Mouse (Mus musculus): ENCODE results near the gene Krt7. TPM values are rescaled to one million over a fixed set of nuclear protein-coding genes. Genes with fewer than 3 reads are reported as not detected.

Krt7 gene
- polyA plus RNA-seq, 1 experiment: not detected

GRCm38 (mm10) chr15:101447444-101447843 lies 36.6 kb downstream of the Krt7 start, which contains the start of gene Krt88:
Gene Krt88 (plus strand): TSS chr15:101447744.
- no peak within 1 kb of the TSS for H3K27ac ChIP-seq (replicated peaks; ENCODE audit: low read depth, low read length)
- no peak within 1 kb of the TSS for H3K4me3 ChIP-seq (ENCODE audit: insufficient read depth, low read depth, low read length)
- H3K4me1 ChIP-seq (ENCODE audit: control insufficient read depth, insufficient read depth, insufficient read length, low read length): no peaks in the 10 kb centered on the region

GRCm38 (mm10) chr15:101453093-101453736 lies 42.4 kb downstream of the Krt7 start:
- Histone ChIP-seq H3K27ac (replicated peaks; ENCODE audit: low read depth, low read length) (no peak overlapping the region), H3K4me3 (ENCODE audit: insufficient read depth, low read depth, low read length) (no peak overlapping the region), H3K4me1 (ENCODE audit: control insufficient read depth, insufficient read depth, insufficient read length, low read length) (no peaks in the 10 kb centered on the region)

GRCm38 (mm10) chr15:101454774-101455173 lies 43.9 kb downstream of the Krt7 start:
- no peaks in the 10 kb centered on the region for H3K4me1 ChIP-seq (ENCODE audit: control insufficient read depth, insufficient read depth, insufficient read length, low read length)
- no peak overlapping the region for H3K27ac ChIP-seq (replicated peaks; ENCODE audit: low read depth, low read length)
- no peak overlapping the region for H3K4me3 ChIP-seq (ENCODE audit: insufficient read depth, low read depth, low read length)

DNA sequence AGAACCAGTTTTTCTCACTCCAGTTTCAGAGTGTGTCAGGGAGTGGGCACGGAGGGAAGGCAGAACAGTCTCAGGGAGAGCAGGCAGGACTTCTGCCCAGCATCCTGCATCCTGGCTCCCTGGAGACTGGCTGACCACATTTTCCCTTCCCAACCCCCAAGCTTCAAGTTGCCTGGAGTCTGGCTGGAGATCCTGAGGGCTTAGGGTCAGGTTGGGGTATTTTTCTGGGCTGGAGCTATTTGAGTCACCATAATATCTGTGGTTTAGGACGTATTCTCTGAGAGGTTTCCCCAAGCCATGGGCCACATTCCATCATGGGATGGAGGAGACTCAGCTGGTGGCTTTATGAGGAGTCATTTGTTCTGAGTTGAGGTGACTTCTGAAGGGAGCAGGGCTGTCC lies 44.4 kb downstream of the Krt7 start:
- no peak overlapping the region for H3K27ac ChIP-seq (replicated peaks; ENCODE audit: low read depth, low read length)
- no peak overlapping the region for H3K4me3 ChIP-seq (ENCODE audit: insufficient read depth, low read depth, low read length)
- no peaks in the 10 kb centered on the region for H3K4me1 ChIP-seq (ENCODE audit: control insufficient read depth, insufficient read depth, insufficient read length, low read length)

DNA sequence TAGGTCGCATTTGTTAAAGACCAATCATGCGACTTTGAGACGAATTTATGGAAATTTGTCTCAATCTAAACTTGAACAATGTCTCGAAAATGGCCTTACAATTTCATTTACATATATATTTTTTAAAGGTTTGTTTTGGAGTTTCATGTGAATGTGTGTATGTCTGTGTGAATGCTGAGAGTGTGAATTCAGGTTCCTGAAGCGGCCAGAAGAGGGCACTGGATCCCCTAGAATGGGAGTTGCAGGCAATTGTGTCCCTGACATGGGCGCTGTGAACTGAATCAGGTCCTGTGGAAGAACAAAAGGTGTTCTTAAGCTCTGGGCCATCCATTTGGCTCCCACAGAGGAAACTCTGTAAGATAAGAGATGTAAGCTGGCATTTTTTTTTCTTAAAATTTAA lies 45.0 kb downstream of the Krt7 start:
- Histone ChIP-seq H3K27ac (replicated peaks; ENCODE audit: low read depth, low read length) (no peak overlapping the region), H3K4me3 (ENCODE audit: insufficient read depth, low read depth, low read length) (no peak overlapping the region)

GRCm38 (mm10) chr15:101458361-101458930 lies 47.6 kb downstream of the Krt7 start:
- no peak overlapping the region for H3K27ac ChIP-seq (replicated peaks; ENCODE audit: low read depth, low read length)
- no peaks in the 10 kb centered on the region for H3K4me1 ChIP-seq (ENCODE audit: control insufficient read depth, insufficient read depth, insufficient read length, low read length)
- H3K4me3 ChIP-seq (ENCODE audit: insufficient read depth, low read depth, low read length): no peak overlapping the region

More for the DNA sequence above, 45.0 kb downstream of the Krt7 start:
- H3K4me1 ChIP-seq (ENCODE audit: control insufficient read depth, insufficient read depth, insufficient read length, low read length): no peaks in the 10 kb centered on the region

- Histone ChIP-seq H3K27ac (replicated peaks; ENCODE audit: low read depth, low read length) (no peak overlapping the region), H3K4me3 (ENCODE audit: insufficient read depth, low read depth, low read length) (no peak overlapping the region), H3K4me1 (ENCODE audit: control insufficient read depth, insufficient read depth, insufficient read length, low read length) (no peaks in the 10 kb centered on the region)
Observed at GRCm38 (mm10) chr15:101459283-101459682, 48.4 kb downstream of the Krt7 start.

DNA sequence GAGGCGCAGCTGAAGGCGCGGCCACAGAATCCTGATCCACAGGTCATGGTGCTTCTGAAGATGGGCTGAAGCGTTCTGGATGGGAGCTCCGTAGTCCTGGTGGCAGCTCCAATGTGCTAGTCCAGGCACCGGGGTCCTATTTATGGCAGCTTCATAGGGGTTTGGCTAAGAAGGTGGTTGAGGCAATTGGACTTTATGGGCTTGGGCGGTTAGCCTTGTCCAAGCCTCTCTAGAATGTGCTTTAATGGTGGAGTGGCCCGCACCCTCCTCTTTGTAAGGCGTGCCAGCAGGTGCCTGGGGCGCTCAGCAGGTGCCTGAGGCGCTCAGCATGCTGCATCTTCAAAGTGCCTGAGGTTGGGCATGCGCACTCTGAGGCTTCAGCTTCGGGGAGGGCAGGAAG lies 52.8 kb downstream of the Krt7 start, which contains the start of gene Krt81:
Gene Krt81, minus strand, starts transcription at position 101 of the 400 bp plus-strand sequence.
- Histone ChIP-seq H3K4me3 (ENCODE audit: insufficient read depth, low read depth, low read length) (no peak within 1 kb of the TSS), H3K27ac (replicated peaks; ENCODE audit: low read depth, low read length) (no peak within 1 kb of the TSS), H3K4me1 (ENCODE audit: control insufficient read depth, insufficient read depth, insufficient read length, low read length) (no peaks in the 10 kb centered on the region)

- no peak overlapping the region for H3K27ac ChIP-seq (replicated peaks; ENCODE audit: low read depth, low read length)
- no peaks in the 10 kb centered on the region for H3K4me1 ChIP-seq (ENCODE audit: control insufficient read depth, insufficient read depth, insufficient read length, low read length)
- no peak overlapping the region for H3K4me3 ChIP-seq (ENCODE audit: insufficient read depth, low read depth, low read length)
Observed at GRCm38 (mm10) chr15:101469093-101469492, 58.2 kb downstream of the Krt7 start.

- Histone ChIP-seq H3K27ac (replicated peaks; ENCODE audit: low read depth, low read length) (no peak within 1 kb of the TSS), H3K4me1 (ENCODE audit: control insufficient read depth, insufficient read depth, insufficient read length, low read length) (no peaks in the 10 kb centered on the region), H3K4me3 (ENCODE audit: insufficient read depth, low read depth, low read length) (no peak within 1 kb of the TSS)
Observed at GRCm38 (mm10) chr15:101472952-101473528, 62.2 kb downstream of the Krt7 start, which contains the start of gene Krt86. Gene Krt86 (plus strand): TSS chr15:101473478.

- Histone ChIP-seq H3K27ac (replicated peaks; ENCODE audit: low read depth, low read length) (no peak overlapping the region), H3K4me1 (ENCODE audit: control insufficient read depth, insufficient read depth, insufficient read length, low read length) (no peaks in the 10 kb centered on the region), H3K4me3 (ENCODE audit: insufficient read depth, low read depth, low read length) (no peak overlapping the region)
Observed at GRCm38 (mm10) chr15:101479007-101479665, 68.3 kb downstream of the Krt7 start.

GRCm38 (mm10) chr15:101479666-101480060 lies 68.8 kb downstream of the Krt7 start:
- no peak overlapping the region for H3K4me3 ChIP-seq (ENCODE audit: insufficient read depth, low read depth, low read length)
- H3K27ac ChIP-seq (replicated peaks; ENCODE audit: low read depth, low read length): no peak overlapping the region
- no peaks in the 10 kb centered on the region for H3K4me1 ChIP-seq (ENCODE audit: control insufficient read depth, insufficient read depth, insufficient read length, low read length)

Other genes starting within 250 kb of the Krt7 start
- 3.1 and 3.2 TPM in 2 replicates for gene Acvr1b, start 237.0 kb upstream of the Krt7 start, polyA plus RNA-seq (2012; ENCODE audit: insufficient read depth, insufficient read length, missing spikeins)
- gene Grasp, start 186.9 kb upstream of the Krt7 start, polyA plus RNA-seq (2012; ENCODE audit: insufficient read depth, insufficient read length, missing spikeins): 1.7 and 3.7 TPM in 2 replicates
- 20.8 and 136 TPM in 2 replicates for gene Nr4a1, start 156.8 kb upstream of the Krt7 start, polyA plus RNA-seq (2012; ENCODE audit: insufficient read depth, insufficient read length, missing spikeins)
- 34.8 and 38.0 TPM in 2 replicates for gene Atg101, start 126.8 kb upstream of the Krt7 start, polyA plus RNA-seq (2012; ENCODE audit: insufficient read depth, insufficient read length, missing spikeins)
- gene 6030408B16Rik, start 117.8 kb upstream of the Krt7 start, polyA plus RNA-seq (2012; ENCODE audit: insufficient read depth, insufficient read length, missing spikeins): 0.91 TPM in 1 of 2 replicates, not detected in the other
- 1.5 and 2.3 TPM in 2 replicates for gene Krt80, start 40.9 kb upstream of the Krt7 start, polyA plus RNA-seq (2012; ENCODE audit: insufficient read depth, insufficient read length, missing spikeins)
- not detected in 2 replicates for gene Krt87, start 27.8 kb downstream of the Krt7 start, polyA plus RNA-seq (2012; ENCODE audit: insufficient read depth, insufficient read length, missing spikeins)
- not detected in 2 replicates for gene Krt88, start 36.7 kb downstream of the Krt7 start, polyA plus RNA-seq (2012; ENCODE audit: insufficient read depth, insufficient read length, missing spikeins)
- not detected in 2 replicates for gene Krt81, start 52.7 kb downstream of the Krt7 start, polyA plus RNA-seq (2012; ENCODE audit: insufficient read depth, insufficient read length, missing spikeins)
- gene Krt86, start 62.4 kb downstream of the Krt7 start, polyA plus RNA-seq (2012; ENCODE audit: insufficient read depth, insufficient read length, missing spikeins): not detected in 2 replicates
- not detected in 2 replicates for gene Krt83, start 80.5 kb downstream of the Krt7 start, polyA plus RNA-seq (2012; ENCODE audit: insufficient read depth, insufficient read length, missing spikeins)
- not detected in 2 replicates for gene Gm49425, start 106.2 kb downstream of the Krt7 start, polyA plus RNA-seq (2012; ENCODE audit: insufficient read depth, insufficient read length, missing spikeins)
- gene Krt84, start 121.8 kb downstream of the Krt7 start, polyA plus RNA-seq (2012; ENCODE audit: insufficient read depth, insufficient read length, missing spikeins): not detected in 2 replicates
- not detected in 2 replicates for gene Krt82, start 139.6 kb downstream of the Krt7 start, polyA plus RNA-seq (2012; ENCODE audit: insufficient read depth, insufficient read length, missing spikeins)
- not detected in 2 replicates for gene Krt90, start 151.9 kb downstream of the Krt7 start, polyA plus RNA-seq (2012; ENCODE audit: insufficient read depth, insufficient read length, missing spikeins)
- gene Krt75, start 162.9 kb downstream of the Krt7 start, polyA plus RNA-seq (2012; ENCODE audit: insufficient read depth, insufficient read length, missing spikeins): not detected in 2 replicates
- gene Gm5414, start 217.1 kb downstream of the Krt7 start, polyA plus RNA-seq (2012; ENCODE audit: insufficient read depth, insufficient read length, missing spikeins): not detected in 2 replicates
- not detected in 2 replicates for gene Gm5478, start 236.3 kb downstream of the Krt7 start, polyA plus RNA-seq (2012; ENCODE audit: insufficient read depth, insufficient read length, missing spikeins)

Measured in brown adipose tissue, adult 24 weeks (tissue).